Mouse (Mus musculus) embryonic facial prominence, embryonic 15.5 days (tissue): ENCODE data around the gene a. TPM values are rescaled to one million over a fixed set of nuclear protein-coding genes. Genes with fewer than 3 reads are reported as not detected.
"Not testable (repeated sequence)": the region's sequence is repeated elsewhere in the genome, so short reads cannot be mapped to it uniquely, and the experiment has no call there.

ENCODE experiments used
- ATAC-seq: fragments of 200-750 bp; cut with Nextera tagmentation; 2 replicates; pipeline ENCODE4 v1.8.0; 2017; ENCODE audit warnings: low read depth, moderate TSS enrichment; ENCODE audit not compliant: insufficient number of reproducible peaks, low FRiP score, low TSS enrichment
- H3K27ac ChIP-seq: fragments of 300-500 bp; sonication (generic); replicated peaks from 2 replicates; pipeline ENCODE4 v1.5.1; 2015; ENCODE audit warnings: mild to moderate bottlenecking, inconsistent platforms
- H3K27me3 ChIP-seq: fragments of 300-500 bp; sonication (generic); 2 replicates; pipeline ENCODE4 v1.6.1; 2015; ENCODE audit warnings: inconsistent platforms
- H3K36me3 ChIP-seq: fragments of 300-500 bp; sonication (generic); 2 replicates; pipeline ENCODE4 v1.6.1; 2015; ENCODE audit warnings: mild to moderate bottlenecking, inconsistent platforms
- H3K4me1 ChIP-seq: fragments of 300-500 bp; sonication (generic); 2 replicates; pipeline ENCODE4 v1.6.1; 2015; ENCODE audit warnings: inconsistent platforms
- H3K4me2 ChIP-seq: fragments of 300-500 bp; sonication (generic); replicated peaks from 2 replicates; pipeline ENCODE4 v1.6.1; 2015; ENCODE audit warnings: mild to moderate bottlenecking, inconsistent platforms
- H3K4me3 ChIP-seq: fragments of 300-500 bp; sonication (generic); replicated peaks from 2 replicates; pipeline ENCODE4 v1.5.1; 2015; ENCODE audit warnings: mild to moderate bottlenecking, inconsistent platforms
- H3K9ac ChIP-seq: fragments of 300-500 bp; sonication (generic); 2 replicates; pipeline ENCODE4 v1.6.1; 2015; ENCODE audit warnings: inconsistent platforms
- H3K9me3 ChIP-seq: fragments of 300-500 bp; sonication (generic); replicated peaks from 2 replicates; pipeline ENCODE4 v1.6.1; 2016; ENCODE audit warnings: inconsistent platforms
- WGBS: fragments of 180-500 bp; shearing (Covaris S2); methylation state at CpG from one replicate; pipeline ENCODE4 v1.1.7; 2015; 5-methylcytosine and 5-hydroxymethylcytosine counted together
- polyA plus RNA-seq: library from polyadenylated mRNA; unstranded; fragments of >200 nt; fragmentation: Nextera tagmentation; extraction: Ambion mirVana; gene quantifications from 2 replicates; pipeline ENCODE4 v1.2.1, GENCODE M21; 2015

Gene a
- polyA plus RNA-seq, 1 experiment from 2014 or later = 18.8 TPM

GRCm38 (mm10) chr2:154902111-154902510, 110.9 kb downstream of the a start:
- Histone ChIP-seq H3K36me3 (no peaks in the 10 kb centered on the region), H3K4me1 (no peaks in the 10 kb centered on the region), H3K4me2 (no peak overlapping the region), H3K4me3 (no peak overlapping the region), H3K27ac (no peak overlapping the region), H3K27me3 (no peaks in the 10 kb centered on the region), H3K9me3 (no peaks in the 10 kb centered on the region), H3K9ac (no peak overlapping the region)
- WGBS = 69% methylated on average over 3 of the region's 3 CpGs
- ATAC-seq = no peak

GRCm38 (mm10) chr2:154905796-154906195, 114.6 kb downstream of the a start:
- no peaks in the 10 kb centered on the region for H3K36me3 ChIP-seq
- H3K9me3 ChIP-seq = no peaks in the 10 kb centered on the region
- H3K27ac ChIP-seq = no peak overlapping the region
- H3K4me1 ChIP-seq = no peaks in the 10 kb centered on the region
- WGBS = 52% methylated on average over 2 of the region's 2 CpGs
- no peaks in the 10 kb centered on the region for H3K27me3 ChIP-seq
- no peak overlapping the region for H3K4me2 ChIP-seq
- H3K9ac ChIP-seq = no peak overlapping the region
- ATAC-seq = no peak
- H3K4me3 ChIP-seq = no peak overlapping the region

- H3K4me3 ChIP-seq, H3K36me3 ChIP-seq, H3K9ac ChIP-seq, H3K4me1 ChIP-seq, H3K27me3 ChIP-seq, ATAC-seq, H3K4me2 ChIP-seq, H3K27ac ChIP-seq, H3K9me3 ChIP-seq: not testable (repeated sequence)
- 48% methylated on average over 2 of the region's 2 CpGs for WGBS
Measured at GRCm38 (mm10) chr2:154908223-154908622, 117.0 kb downstream of the a start.

- ATAC-seq = no peak
- 78% methylated on average over 6 of the region's 6 CpGs for WGBS
Measured at GRCm38 (mm10) chr2:154909789-154910188, 118.6 kb downstream of the a start.

GRCm38 (mm10) chr2:154915922-154916541, 124.8 kb downstream of the a start:
- peak overlapping the region; percentile 71; the same call in 1 of the 2 replicates for H3K27ac ChIP-seq
- WGBS = 29% methylated on average over 12 of the region's 12 CpGs
- H3K4me3 ChIP-seq = 0 out of 2 replicates have a peak overlapping the region, but pooled peaks have one; percentile 6
- no peaks in the 10 kb centered on the region for H3K9me3 ChIP-seq
- peak; percentile 72 for ATAC-seq
- 0 out of 2 replicates have a peak, but pooled peaks cover 4% of the 10 kb centered on the region for H3K4me1 ChIP-seq
- peak overlapping the region; percentile 30 for H3K4me2 ChIP-seq
- no peak overlapping the region for H3K9ac ChIP-seq
- no peaks in the 10 kb centered on the region for H3K36me3 ChIP-seq
- no peaks in the 10 kb centered on the region for H3K27me3 ChIP-seq

More at GRCm38 (mm10) chr2:154909789-154910188, 118.6 kb downstream of the a start:
- no peak overlapping the region for H3K4me2 ChIP-seq
- no peaks in the 10 kb centered on the region for H3K36me3 ChIP-seq
- no peaks in the 10 kb centered on the region for H3K4me1 ChIP-seq
- no peak overlapping the region for H3K9ac ChIP-seq
- no peak overlapping the region for H3K4me3 ChIP-seq
- no peaks in the 10 kb centered on the region for H3K9me3 ChIP-seq
- no peaks in the 10 kb centered on the region for H3K27me3 ChIP-seq
- no peak overlapping the region for H3K27ac ChIP-seq

GRCm38 (mm10) chr2:154916547-154916946, 125.3 kb downstream of the a start:
- WGBS = 18% methylated on average over 2 of the region's 2 CpGs
- Histone ChIP-seq H3K9ac (no peak overlapping the region), H3K36me3 (no peaks in the 10 kb centered on the region), H3K27ac (peak overlapping the region; percentile 51), H3K4me2 (no peak overlapping the region; the same call in 1 of the 2 replicates), H3K4me3 (no peak overlapping the region), H3K4me1 (0 out of 2 replicates have a peak, but pooled peaks cover 4% of the 10 kb centered on the region), H3K27me3 (no peaks in the 10 kb centered on the region), H3K9me3 (no peaks in the 10 kb centered on the region)
- ATAC-seq = no peak

- H3K36me3 ChIP-seq = no peaks in the 10 kb centered on the region
- H3K27me3 ChIP-seq = no peaks in the 10 kb centered on the region
- H3K4me2 ChIP-seq = no peak overlapping the region
- 0 out of 2 replicates have a peak, but pooled peaks cover 4% of the 10 kb centered on the region for H3K4me1 ChIP-seq
- 66% methylated on average over 13 of the region's 13 CpGs for WGBS
- ATAC-seq = no peak
- no peak overlapping the region for H3K9ac ChIP-seq
- no peak overlapping the region for H3K27ac ChIP-seq
- H3K9me3 ChIP-seq = no peaks in the 10 kb centered on the region
- no peak overlapping the region for H3K4me3 ChIP-seq
Measured at GRCm38 (mm10) chr2:154917866-154918641, 126.9 kb downstream of the a start.

GRCm38 (mm10) chr2:154920896-154921295, 129.7 kb downstream of the a start:
- 84% methylated on average over 7 of the region's 7 CpGs for WGBS
- H3K36me3 ChIP-seq = no peaks in the 10 kb centered on the region
- H3K4me1 ChIP-seq = peaks cover 10% of the 10 kb centered on the region; the same call in 1 of the 2 replicates
- H3K4me2 ChIP-seq = no peak overlapping the region
- no peaks in the 10 kb centered on the region for H3K27me3 ChIP-seq
- ATAC-seq = no peak
- no peak overlapping the region for H3K27ac ChIP-seq
- H3K9me3 ChIP-seq = no peaks in the 10 kb centered on the region
- no peak overlapping the region for H3K9ac ChIP-seq
- no peak overlapping the region for H3K4me3 ChIP-seq

- not testable (repeated sequence) for H3K27me3 ChIP-seq, H3K9me3 ChIP-seq, H3K9ac ChIP-seq, H3K27ac ChIP-seq, H3K4me3 ChIP-seq, H3K36me3 ChIP-seq, H3K4me2 ChIP-seq
- H3K4me1 ChIP-seq = peaks cover 12% of the 10 kb centered on the region; the same call in 1 of the 2 replicates
- peak; percentile 67 for ATAC-seq
- no CpG with 5 or more reads among the region's 4 CpGs for WGBS
Measured at GRCm38 (mm10) chr2:154922134-154922533, 130.9 kb downstream of the a start.

- 26% methylated on average over 7 of the region's 7 CpGs for WGBS
- Histone ChIP-seq H3K27ac (peak overlapping the region; percentile 80), H3K4me3 (no peak overlapping the region), H3K4me2 (no peak overlapping the region), H3K9ac (no peak overlapping the region), H3K36me3 (no peaks in the 10 kb centered on the region), H3K27me3 (no peaks in the 10 kb centered on the region), H3K4me1 (peaks cover 15% of the 10 kb centered on the region; the same call in 1 of the 2 replicates), H3K9me3 (no peaks in the 10 kb centered on the region)
- ATAC-seq = no peak
Measured at GRCm38 (mm10) chr2:154925411-154926031, 134.3 kb downstream of the a start.

- Histone ChIP-seq H3K4me2 (no peak overlapping the region), H3K9me3 (no peaks in the 10 kb centered on the region), H3K4me1 (peaks cover 11% of the 10 kb centered on the region; the same call in 1 of the 2 replicates), H3K4me3 (no peak overlapping the region), H3K9ac (no peak overlapping the region), H3K27ac (no peak overlapping the region), H3K36me3 (no peaks in the 10 kb centered on the region), H3K27me3 (no peaks in the 10 kb centered on the region)
- 47% methylated on average over 6 of the region's 6 CpGs for WGBS
- ATAC-seq = no peak
Measured at GRCm38 (mm10) chr2:154926843-154927242, 135.6 kb downstream of the a start.
